Mouse (Mus musculus): Measurements from ENCODE around the gene Sowahb. TPM values are rescaled to one million over a fixed set of nuclear protein-coding genes. Genes with fewer than 3 reads are reported as not detected.

The Sowahb gene
- polyA plus RNA-seq, 1 experiment from 2014 or later: 2.2 TPM

DNA sequence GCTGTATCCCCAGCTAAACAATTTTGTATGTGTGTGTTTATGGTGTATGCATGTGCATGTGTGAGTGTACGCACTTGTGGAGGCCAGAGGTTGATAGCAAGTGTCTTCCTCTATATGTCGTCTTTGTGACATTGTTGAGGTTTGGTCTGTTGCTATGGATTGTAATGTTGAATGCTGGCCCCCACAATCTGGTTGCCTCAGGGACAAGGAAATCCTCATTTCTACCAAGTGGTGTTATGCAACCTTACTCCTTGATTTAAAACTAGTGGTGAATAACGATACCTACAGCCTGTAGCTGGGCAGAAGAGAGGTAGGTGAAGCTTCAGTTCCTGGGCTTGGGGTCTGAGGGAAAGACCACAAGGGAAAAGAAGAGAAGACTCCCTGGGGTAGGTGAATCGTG lies 41.1 kb upstream of the Sowahb start:
- Histone ChIP-seq H3K4me3 (replicated peaks; ENCODE audit: low read depth, low read length) (no peak overlapping the region), H3K27me3 (ENCODE audit: insufficient read depth, low read length) (no peaks in the 10 kb centered on the region), H3K4me2 (ENCODE audit: low read length) (no peak overlapping the region), H3K4me1 (replicated peaks; ENCODE audit: insufficient read depth, low read length) (no peaks in the 10 kb centered on the region), H3K9ac (ENCODE audit: low read depth, low read length) (no peak overlapping the region), H3K36me3 (ENCODE audit: insufficient read depth, low read length) (no peaks in the 10 kb centered on the region), H3K9me3 (replicated peaks; ENCODE audit: low read length) (no peaks in the 10 kb centered on the region), H3K27ac (no peak overlapping the region)
- DNase-seq (ENCODE audit: low spot score): no peak
- WGBS: 89% methylated on average over 4 of the region's 4 CpGs
- ATAC-seq (replicated peaks; ENCODE audit: low FRiP score, low read depth): no peak
- TF ChIP-seq CTCF (IDR thresholded peaks at IDR 0.05; ENCODE audit: low read depth): no peak

DNA sequence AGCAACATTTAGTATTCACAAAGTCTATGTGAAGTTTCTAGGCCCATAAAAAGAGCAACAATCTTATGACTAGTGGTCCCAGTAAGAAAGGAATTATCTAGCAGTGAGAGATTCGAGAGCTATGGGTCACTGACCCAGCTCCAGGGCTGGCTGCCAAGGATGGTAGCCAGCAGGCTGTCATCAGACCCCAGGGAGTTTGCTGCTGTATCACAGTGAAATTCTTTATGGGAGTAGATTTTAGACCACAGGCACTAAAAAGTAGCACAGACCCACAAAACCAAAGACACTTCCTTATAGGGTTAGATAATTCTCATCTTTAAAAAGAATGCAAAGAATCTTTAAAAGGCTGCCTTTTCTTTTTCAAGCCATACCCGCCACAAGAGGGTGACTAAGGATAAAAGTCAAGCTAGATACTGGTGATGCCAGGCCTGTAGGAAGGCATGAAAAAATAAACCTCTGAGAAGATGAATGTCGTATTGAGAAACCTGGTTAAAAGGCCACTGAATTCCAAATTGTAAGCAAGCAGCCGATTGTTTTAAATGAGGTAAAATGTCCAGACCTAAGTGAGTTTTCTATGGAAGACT lies 40.3 kb upstream of the Sowahb start:
- no peaks in the 10 kb centered on the region for H3K4me1 ChIP-seq (replicated peaks; ENCODE audit: insufficient read depth, low read length)
- peak; percentile 46 for TF ChIP-seq CTCF (IDR thresholded peaks at IDR 0.05; ENCODE audit: low read depth)
- 45% methylated on average over 4 of the region's 4 CpGs for WGBS
- no peak overlapping the region for H3K9ac ChIP-seq (ENCODE audit: low read depth, low read length)
- no peaks in the 10 kb centered on the region for H3K36me3 ChIP-seq (ENCODE audit: insufficient read depth, low read length)
- ATAC-seq (replicated peaks; ENCODE audit: low FRiP score, low read depth) (no peak), DNase-seq (ENCODE audit: low spot score) (peak; percentile 62)
- no peak overlapping the region for H3K4me2 ChIP-seq (ENCODE audit: low read length)
- no peaks in the 10 kb centered on the region for H3K9me3 ChIP-seq (replicated peaks; ENCODE audit: low read length)
- H3K4me3 ChIP-seq (replicated peaks; ENCODE audit: low read depth, low read length): no peak overlapping the region
- no peak overlapping the region for H3K27ac ChIP-seq
- H3K27me3 ChIP-seq (ENCODE audit: insufficient read depth, low read length): no peaks in the 10 kb centered on the region

DNA sequence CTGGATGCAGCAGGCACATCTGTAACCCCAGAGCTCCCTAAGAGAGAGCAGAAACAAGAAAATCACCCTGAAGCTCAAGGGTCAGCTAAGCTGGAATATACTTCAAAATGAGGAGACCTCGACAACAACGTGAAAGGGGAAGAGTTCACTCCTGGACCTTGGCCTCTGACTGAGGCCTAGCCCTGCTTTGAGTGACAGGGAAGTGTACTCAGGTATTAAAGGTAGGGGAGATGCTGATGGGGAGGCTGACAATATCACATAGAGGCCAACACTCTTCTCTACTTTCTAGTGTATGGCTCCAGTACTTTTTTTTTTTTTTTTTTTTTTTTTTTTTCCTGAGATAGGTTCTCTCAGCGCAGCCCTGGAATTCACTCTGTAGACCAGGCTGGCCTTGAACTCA lies 34.8 kb upstream of the Sowahb start:
- Histone ChIP-seq H3K27me3 (ENCODE audit: insufficient read depth, low read length) (no peaks in the 10 kb centered on the region), H3K4me1 (replicated peaks; ENCODE audit: insufficient read depth, low read length) (no peaks in the 10 kb centered on the region), H3K9ac (ENCODE audit: low read depth, low read length) (no peak overlapping the region), H3K9me3 (replicated peaks; ENCODE audit: low read length) (no peaks in the 10 kb centered on the region), H3K4me3 (replicated peaks; ENCODE audit: low read depth, low read length) (no peak overlapping the region), H3K4me2 (ENCODE audit: low read length) (no peak overlapping the region), H3K27ac (no peak overlapping the region), H3K36me3 (ENCODE audit: insufficient read depth, low read length) (no peaks in the 10 kb centered on the region)
- 87% methylated on average over 3 of the region's 3 CpGs for WGBS
- ATAC-seq (replicated peaks; ENCODE audit: low FRiP score, low read depth): no peak
- DNase-seq (ENCODE audit: low spot score): no peak
- TF ChIP-seq CTCF (IDR thresholded peaks at IDR 0.05; ENCODE audit: low read depth): no peak

DNA sequence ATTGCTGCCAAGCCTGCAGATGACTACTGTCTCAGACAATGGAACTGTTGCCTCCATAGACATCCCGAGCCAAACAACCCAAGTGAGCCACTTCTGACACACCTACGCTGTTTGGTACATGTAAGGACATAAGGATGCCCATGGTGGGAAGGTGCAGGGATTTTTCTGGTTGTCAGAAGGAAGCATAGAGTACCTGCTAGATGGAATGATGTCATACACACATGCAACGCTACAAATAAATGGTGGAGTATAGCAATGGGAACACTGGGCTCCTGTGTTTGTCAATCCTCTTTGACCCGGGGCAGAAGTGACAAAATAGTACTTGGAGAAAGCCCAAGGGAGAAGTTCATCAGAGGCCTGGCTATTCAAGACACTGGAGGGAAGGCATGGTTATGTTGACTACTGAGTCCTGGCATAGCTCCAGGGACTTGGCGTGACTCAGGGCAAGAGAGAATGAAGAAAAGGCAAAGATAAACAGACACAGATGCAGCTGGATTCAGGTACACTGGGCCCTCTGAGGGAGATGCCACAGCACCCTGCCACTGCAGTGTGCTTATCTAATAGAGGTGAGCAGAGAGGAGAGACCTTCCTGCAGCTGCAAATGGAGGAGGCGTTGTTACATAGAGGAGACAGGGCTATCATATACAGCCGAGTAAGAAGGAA lies 33.0 kb upstream of the Sowahb start:
- Histone ChIP-seq H3K4me3 (replicated peaks; ENCODE audit: low read depth, low read length) (no peak overlapping the region), H3K4me2 (ENCODE audit: low read length) (no peak overlapping the region), H3K27me3 (ENCODE audit: insufficient read depth, low read length) (no peaks in the 10 kb centered on the region), H3K36me3 (ENCODE audit: insufficient read depth, low read length) (no peaks in the 10 kb centered on the region), H3K4me1 (replicated peaks; ENCODE audit: insufficient read depth, low read length) (no peaks in the 10 kb centered on the region), H3K27ac (no peak overlapping the region), H3K9ac (ENCODE audit: low read depth, low read length) (no peak overlapping the region), H3K9me3 (replicated peaks; ENCODE audit: low read length) (no peaks in the 10 kb centered on the region)
- ATAC-seq (replicated peaks; ENCODE audit: low FRiP score, low read depth) (no peak), DNase-seq (ENCODE audit: low spot score) (no peak)
- 76% methylated on average over 7 of the region's 7 CpGs for WGBS
- no peak for TF ChIP-seq CTCF (IDR thresholded peaks at IDR 0.05; ENCODE audit: low read depth)

DNA sequence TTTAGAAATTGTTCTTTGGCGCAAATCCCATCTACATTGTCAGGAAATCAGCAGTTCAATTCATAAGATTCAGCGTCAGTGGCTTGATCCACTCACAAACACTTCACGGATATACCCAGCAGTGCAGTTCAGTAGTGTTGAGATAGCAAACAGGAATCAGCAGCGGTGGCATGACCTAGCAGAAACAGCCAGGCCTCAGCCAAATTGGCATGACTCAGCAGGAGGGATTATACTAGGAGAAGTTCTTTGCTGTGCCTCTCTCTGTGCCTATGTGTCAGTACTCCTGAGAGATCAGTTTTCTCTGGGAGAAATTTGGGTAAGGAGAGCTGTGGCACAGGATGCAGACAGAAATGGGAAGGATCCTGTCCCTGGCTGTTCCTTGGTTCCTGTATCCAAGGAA lies 16.0 kb upstream of the Sowahb start:
- no peak overlapping the region for H3K9ac ChIP-seq (ENCODE audit: low read depth, low read length)
- H3K27me3 ChIP-seq (ENCODE audit: insufficient read depth, low read length): no peaks in the 10 kb centered on the region
- no peak overlapping the region for H3K4me3 ChIP-seq (replicated peaks; ENCODE audit: low read depth, low read length)
- ATAC-seq (replicated peaks; ENCODE audit: low FRiP score, low read depth) (no peak), DNase-seq (ENCODE audit: low spot score) (no peak)
- H3K36me3 ChIP-seq (ENCODE audit: insufficient read depth, low read length): no peaks in the 10 kb centered on the region
- TF ChIP-seq CTCF (IDR thresholded peaks at IDR 0.05; ENCODE audit: low read depth): no peak
- H3K9me3 ChIP-seq (replicated peaks; ENCODE audit: low read length): no peaks in the 10 kb centered on the region
- H3K4me2 ChIP-seq (ENCODE audit: low read length): no peak overlapping the region
- 86% methylated on average over 4 of the region's 4 CpGs for WGBS
- no peaks in the 10 kb centered on the region for H3K4me1 ChIP-seq (replicated peaks; ENCODE audit: insufficient read depth, low read length)
- H3K27ac ChIP-seq: no peak overlapping the region

DNA sequence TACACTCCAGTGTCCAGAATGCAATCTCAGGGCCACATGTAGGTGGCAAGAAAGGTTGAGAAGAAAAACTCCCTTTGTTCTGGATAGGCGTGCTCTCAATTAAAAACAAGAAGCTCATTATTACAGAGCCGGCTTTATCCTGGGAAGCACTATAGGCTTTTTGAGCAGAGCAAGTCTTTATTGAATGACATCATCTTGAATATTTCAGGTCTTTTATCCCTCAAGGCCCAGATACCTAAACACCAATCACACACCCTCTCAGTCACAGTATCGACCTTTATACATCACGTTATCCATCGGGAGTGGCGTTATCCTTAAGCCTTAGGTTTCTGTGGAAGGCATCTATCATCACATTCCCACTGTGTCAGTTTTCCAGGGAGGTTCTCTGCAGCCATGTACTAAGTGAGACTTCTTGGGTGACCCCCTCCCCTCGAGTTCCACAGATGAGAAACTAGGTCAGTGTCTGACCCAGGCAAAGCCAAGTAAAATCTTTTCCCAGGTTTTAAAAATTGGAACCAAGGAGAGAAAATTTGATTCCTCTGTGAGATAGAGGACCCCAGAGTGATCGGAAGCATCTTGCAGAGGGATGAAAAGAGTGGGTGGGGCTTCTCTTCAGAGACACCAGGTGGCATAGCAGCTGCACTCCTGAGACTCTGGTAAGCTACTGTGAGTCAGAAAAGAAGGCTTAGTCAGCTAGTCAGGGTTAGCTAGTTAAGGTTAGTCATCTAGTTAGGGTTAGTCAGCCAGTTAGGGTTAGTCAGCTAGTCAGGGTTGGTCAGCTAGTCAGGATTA lies 9.0 kb upstream of the Sowahb start:
- Histone ChIP-seq H3K9me3 (replicated peaks; ENCODE audit: low read length) (no peaks in the 10 kb centered on the region), H3K36me3 (ENCODE audit: insufficient read depth, low read length) (no peaks in the 10 kb centered on the region), H3K27ac (no peak overlapping the region), H3K9ac (ENCODE audit: low read depth, low read length) (no peak overlapping the region), H3K4me1 (replicated peaks; ENCODE audit: insufficient read depth, low read length) (no peaks in the 10 kb centered on the region), H3K27me3 (ENCODE audit: insufficient read depth, low read length) (no peaks in the 10 kb centered on the region), H3K4me3 (replicated peaks; ENCODE audit: low read depth, low read length) (no peak overlapping the region), H3K4me2 (ENCODE audit: low read length) (no peak overlapping the region)
- DNase-seq (ENCODE audit: low spot score) (no peak), ATAC-seq (replicated peaks; ENCODE audit: low FRiP score, low read depth) (no peak)
- TF ChIP-seq CTCF (IDR thresholded peaks at IDR 0.05; ENCODE audit: low read depth): peak; percentile 37; the same call in 1 of the 2 replicates
- 57% methylated on average over 8 of the region's 8 CpGs for WGBS
